Mouse (Mus musculus) skeletal muscle tissue, postnatal 0 days (tissue): Measurements from ENCODE around the gene Krtap1-4. TPM values are rescaled to one million over a fixed set of nuclear protein-coding genes. Genes with fewer than 3 reads are reported as not detected.

ENCODE experiments used
- polyA plus RNA-seq: library from polyadenylated mRNA; unstranded; fragments of >200 nt; fragmentation: Nextera tagmentation; extraction: Ambion mirVana; gene quantifications from 2 replicates; pipeline ENCODE4 v1.2.1, GENCODE M21; 2015

The Krtap1-4 gene
- polyA plus RNA-seq: not detected in 2 replicates

DNA sequence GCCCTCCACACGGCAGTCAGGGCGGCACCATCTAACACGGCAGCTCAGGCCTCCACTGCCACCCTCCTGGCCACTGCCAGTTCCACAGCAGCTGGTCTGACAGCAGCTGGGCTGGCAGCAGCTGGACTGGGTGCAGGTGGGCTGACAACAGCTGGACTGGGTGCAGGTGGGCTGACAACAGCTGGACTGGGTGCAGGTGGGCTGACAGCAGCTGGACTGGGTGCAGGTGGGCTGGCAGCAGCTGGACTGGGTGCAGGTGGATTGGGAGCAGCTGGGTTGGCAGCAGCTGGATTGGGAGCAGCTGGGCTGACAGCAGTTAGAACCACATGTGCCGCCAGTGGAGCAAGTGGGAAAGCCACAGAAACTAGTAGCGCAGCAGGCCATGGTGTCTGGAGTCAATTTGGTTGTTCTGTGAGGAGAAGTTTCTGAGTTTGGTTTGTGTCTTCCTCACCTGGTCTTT, at the start of gene Krtap1-4:
Krtap1-4 (minus strand) TSS at position 410 of the 460 bp plus-strand sequence.

DNA sequence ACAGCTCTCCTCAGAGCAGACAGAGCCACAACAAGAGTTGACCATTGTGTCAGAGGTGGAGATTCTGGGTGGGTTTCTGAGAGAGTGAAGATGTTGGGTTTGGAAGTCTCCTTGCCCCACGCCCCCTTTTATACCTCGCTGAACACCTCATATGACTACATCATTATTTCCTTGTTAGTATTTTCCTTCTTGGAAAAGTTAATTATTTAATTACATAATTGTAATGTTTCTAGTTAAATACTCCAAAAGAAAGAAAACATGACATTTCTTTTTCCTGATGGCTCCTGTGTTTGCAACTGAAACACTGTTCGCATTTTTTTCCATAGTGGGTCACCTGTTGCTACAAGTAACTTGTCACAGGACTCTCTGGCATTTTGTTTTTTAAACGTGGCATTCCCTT, 44.7 kb upstream of the Krtap1-4 start, which contains the start of gene Krtap4-1:
Krtap4-1 (minus strand) TSS at position 101 of the 400 bp plus-strand sequence.

DNA sequence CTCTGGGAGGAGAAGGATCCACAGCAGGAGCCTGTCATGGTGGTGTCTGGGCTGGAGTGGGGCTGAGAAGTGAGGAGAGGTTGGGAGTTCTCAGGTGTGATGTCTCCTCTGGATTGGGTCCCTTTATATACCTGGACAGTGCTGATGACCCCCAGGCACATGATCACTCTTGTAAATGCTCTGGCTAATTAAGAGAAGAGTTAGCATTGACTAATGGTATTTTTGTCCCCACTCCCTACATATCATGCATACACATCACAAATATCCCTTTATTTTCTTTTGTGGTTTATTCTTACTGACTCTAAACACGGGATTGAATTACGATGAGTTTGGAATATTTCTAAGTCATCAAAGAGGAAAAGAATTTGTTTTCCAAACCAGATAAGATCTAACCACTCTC, 36.9 kb upstream of the Krtap1-4 start, which contains the start of gene Gm11562:
Gm11562 (minus strand) TSS at position 101 of the 400 bp plus-strand sequence.

DNA sequence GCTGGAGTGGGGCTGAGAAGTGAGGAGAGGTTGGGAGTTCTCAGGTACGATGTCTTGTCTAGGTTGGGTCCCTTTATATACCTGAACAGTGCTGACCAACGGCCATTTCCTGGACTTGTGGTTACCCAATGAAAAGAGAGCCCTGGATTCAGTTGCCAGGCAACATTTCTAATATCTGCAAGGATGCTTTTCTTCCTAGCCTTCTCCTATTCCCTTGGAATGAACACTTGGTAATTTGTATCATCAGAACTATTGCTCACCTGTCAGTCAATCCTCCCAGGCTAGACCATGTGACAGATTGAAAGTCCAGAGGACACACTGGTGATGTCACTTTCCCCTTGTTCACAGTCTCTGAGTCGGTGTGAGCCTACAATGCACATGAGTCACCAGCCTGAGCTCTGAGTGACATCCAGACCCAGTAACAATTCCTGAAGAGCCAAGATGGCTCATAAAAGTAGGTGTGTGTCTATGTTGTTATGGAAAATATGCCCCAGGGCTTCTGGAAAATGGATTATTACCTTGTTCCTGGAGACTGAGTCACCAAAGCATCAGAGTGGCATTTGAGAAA, 31.4 kb upstream of the Krtap1-4 start, which contains the start of gene Krtap2-4:
Krtap2-4 (minus strand) TSS at position 51 of the 568 bp plus-strand sequence.

DNA sequence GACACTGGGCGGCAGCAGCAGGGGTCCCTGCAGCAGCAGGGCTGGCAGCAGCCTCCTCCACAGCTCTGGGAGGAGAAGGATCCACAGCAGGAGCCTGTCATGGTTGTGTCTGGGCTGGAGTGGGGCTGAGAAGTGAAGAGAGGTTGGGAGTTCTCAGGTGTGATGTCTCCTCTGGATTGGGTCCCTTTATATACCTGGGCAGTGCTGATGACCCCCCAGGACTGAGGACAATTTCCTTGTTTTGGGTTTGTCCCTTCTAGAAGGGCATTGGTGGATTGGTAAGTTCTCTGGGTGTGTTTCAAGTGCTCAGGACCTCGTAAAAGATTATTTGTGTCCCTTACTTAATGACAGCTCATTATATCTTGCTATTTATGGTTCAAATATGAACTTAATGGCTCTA, 26.6 kb upstream of the Krtap1-4 start, which contains the start of gene Gm11937:
Gm11937 (minus strand) TSS at position 101 of the 400 bp plus-strand sequence.

DNA sequence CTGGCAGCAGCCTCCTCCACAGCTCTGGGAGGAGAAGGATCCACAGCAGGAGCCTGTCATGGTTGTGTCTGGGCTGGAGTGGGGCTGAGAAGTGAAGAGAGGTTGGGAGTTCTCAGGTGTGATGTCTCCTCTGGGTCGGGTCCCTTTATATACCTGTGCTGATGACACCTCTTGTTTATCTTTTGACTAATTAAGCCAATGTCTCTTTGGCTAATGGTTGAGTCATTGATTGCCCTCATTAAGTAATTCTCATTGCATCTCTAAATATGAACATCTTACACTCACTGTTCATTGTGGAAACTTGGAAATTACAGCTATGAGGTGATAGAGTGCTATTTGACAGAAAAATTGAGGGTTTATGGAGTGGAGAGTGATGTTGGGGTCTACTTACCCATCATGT, 19.8 kb upstream of the Krtap1-4 start, which contains the start of gene Gm11938:
Gm11938 (minus strand) TSS at position 101 of the 400 bp plus-strand sequence.

DNA sequence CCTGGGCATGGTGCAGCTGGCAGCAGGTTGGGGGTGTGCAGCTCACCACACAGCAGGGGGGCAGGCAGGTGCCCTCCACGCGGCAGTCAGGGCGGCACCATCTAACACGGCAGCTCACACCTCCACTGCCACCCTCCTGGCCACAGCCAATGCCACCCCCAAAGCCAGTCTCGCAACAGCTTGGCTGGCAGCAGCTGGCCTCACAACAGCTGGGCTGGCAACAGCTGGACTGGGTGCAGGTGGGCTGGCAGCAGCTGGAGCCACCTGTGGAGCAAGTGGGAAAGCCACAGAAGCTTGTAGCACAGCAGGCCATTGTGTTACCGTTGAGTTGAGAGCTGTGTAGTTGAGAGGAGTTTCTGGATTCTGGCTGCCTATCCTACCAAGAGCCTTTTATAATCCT, 14.3 kb upstream of the Krtap1-4 start, which contains the start of gene Krtap9-3:
Krtap9-3 (minus strand) TSS at position 364 of the 400 bp plus-strand sequence.

DNA sequence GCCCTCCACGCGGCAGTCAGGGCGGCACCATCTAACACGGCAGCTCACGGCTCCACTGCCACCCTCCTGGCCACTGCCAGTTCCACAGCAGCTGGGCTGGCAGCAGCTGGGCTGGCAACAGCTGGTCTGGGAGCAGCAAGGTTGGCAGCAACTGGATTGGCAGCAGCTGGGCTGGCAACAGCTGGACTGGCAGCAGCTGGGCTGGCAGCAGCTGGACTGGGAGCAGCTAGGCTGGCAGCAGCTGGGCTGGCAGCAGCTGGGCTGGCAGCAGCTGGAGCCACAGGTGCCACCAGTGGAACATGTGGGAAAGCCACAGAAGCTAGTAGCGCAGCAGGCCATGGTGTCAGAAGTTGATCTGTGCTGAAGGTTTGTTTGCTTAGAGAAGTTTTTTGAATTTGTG, 7.5 kb upstream of the Krtap1-4 start, which contains the start of gene Krtap1-3:
Krtap1-3 (minus strand) TSS at position 359 of the 400 bp plus-strand sequence.

DNA sequence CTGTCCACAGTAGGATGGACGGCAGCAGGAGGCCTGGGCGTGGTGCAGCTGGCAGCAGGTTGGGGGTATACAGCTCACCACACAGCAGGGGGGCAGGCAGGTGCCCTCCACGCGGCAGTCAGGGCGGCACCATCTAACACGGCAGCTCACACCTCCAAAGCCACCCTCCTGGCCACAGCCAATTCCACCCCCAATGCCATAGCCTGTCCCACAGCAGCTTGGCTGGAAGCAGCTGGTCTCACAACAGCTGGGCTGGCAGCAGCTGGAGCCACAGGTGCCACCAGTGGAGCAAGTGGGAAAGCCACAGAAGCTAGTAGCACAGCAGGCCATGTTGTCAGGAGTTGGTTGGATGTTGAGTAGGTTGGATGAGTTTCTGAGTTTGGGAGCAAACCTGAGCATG, 2.8 kb downstream of the Krtap1-4 start, which contains the start of gene Krtap1-5:
Krtap1-5 (minus strand) TSS at position 381 of the 400 bp plus-strand sequence.

DNA sequence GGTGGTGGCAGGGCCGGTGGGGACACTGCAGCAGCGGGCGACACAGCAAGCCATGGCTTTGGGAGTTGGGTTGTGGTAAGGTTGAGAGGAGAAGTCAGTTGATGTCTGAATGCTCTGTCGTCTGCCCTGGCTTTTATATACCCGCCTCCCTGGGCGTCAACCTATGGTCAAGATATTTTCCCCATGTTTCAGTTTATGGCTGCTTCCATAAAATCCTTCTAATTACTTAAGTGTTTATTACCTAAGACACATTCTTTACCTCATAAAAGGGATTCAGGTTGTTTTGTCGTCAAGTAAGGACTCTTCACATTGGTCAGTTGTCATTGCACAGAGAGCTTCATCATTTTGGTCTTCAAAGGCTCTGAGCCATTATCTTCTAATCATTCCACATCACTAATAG, 16.9 kb downstream of the Krtap1-4 start, which contains the start of gene Krtap3-1:
Krtap3-1 (minus strand) TSS at position 101 of the 400 bp plus-strand sequence.

DNA sequence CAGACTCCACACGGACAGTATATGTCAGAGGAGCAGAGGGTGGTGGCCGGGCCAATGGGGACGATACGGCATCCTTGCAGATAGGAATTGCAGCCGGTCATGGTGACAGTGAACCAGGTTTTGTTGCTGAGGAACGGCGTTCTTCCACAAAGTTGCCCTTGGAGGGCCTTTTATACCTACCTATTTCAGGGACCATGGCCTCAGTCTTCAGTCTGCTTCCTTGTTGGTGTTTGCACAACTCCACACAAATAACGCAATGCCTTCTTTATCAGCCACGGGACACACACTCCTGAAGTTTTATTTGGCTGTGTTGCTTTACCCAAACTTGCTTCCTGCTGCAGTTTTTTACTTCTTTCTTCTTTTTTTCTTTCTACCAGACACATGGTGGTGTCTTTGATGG, 24.1 kb downstream of the Krtap1-4 start, which contains the start of gene Gm11939:
Gm11939 (minus strand) TSS at position 101 of the 400 bp plus-strand sequence.

DNA sequence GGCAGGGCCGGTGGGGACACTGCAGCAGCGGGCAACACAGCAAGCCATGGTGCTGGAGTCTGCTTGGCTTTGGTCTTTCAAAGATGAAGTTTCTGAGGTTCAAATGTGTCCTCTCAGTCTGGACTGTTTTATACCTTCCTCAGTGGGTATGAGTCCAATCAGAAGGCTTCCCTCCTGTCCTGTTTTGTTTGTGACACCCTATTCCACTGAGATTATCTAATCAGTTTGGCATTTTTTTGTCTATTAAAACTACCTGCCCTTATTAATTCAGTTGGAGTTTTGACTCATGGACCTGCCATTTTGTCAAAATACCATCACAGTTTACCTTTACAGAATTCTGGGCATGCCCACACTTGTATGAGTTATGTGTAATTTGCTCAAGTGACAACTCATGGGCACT, 26.7 kb downstream of the Krtap1-4 start, which contains the start of gene Krtap3-2:
Krtap3-2 (minus strand) TSS at position 101 of the 400 bp plus-strand sequence.

DNA sequence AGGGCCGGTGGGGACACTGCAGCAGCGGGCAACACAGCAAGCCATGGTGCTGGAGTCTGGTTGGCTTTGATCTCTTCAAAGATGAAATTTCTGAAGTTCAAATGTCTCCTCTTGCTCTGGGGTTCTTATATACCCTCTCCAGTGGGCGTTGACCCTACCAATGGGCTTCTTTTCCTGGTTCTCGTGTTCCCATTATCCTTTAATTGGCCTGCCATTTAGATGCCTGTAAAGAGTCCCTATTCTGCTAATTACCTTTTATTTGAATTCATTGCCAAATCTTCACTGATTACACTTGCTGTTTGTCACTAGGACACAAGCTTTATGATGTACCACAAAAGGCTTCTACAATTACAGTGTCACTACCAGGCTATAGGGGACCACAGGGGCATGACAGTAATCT, 32.7 kb downstream of the Krtap1-4 start, which contains the start of gene Krtap3-3:
Krtap3-3 (minus strand) TSS at position 101 of the 400 bp plus-strand sequence.

Other genes starting within 250 kb of the Krtap1-4 start
- not detected in 2 replicates for gene Krt26, start 245.7 kb downstream of the Krtap1-4 start, polyA plus RNA-seq
- not detected in 2 replicates for gene Krt27, start 232.6 kb downstream of the Krtap1-4 start, polyA plus RNA-seq
- not detected in 2 replicates for gene Krt28, start 208.8 kb downstream of the Krtap1-4 start, polyA plus RNA-seq
- gene Krt10, start 194.3 kb downstream of the Krtap1-4 start, polyA plus RNA-seq: 12.9 and 155 TPM in 2 replicates
- gene Krt12, start 161.4 kb downstream of the Krtap1-4 start, polyA plus RNA-seq: 2.1 TPM in 1 of 2 replicates, not detected in the other
- gene Krt20, start 145.5 kb downstream of the Krtap1-4 start, polyA plus RNA-seq: 0.13 TPM in 1 of 2 replicates, not detected in the other
- 3.5 TPM in 1 of 2 replicates, not detected in the other for gene Krt23, start 90.5 kb downstream of the Krtap1-4 start, polyA plus RNA-seq
- not detected in 2 replicates for gene Krt39, start 62.3 kb downstream of the Krtap1-4 start, polyA plus RNA-seq
- not detected in 2 replicates for gene Krt40, start 40.5 kb downstream of the Krtap1-4 start, polyA plus RNA-seq
- gene Krtap3-3, start 32.8 kb downstream of the Krtap1-4 start, polyA plus RNA-seq: not detected in 2 replicates
- gene Krtap3-2, start 26.8 kb downstream of the Krtap1-4 start, polyA plus RNA-seq: not detected in 2 replicates
- gene Gm11939, start 24.2 kb downstream of the Krtap1-4 start, polyA plus RNA-seq: not detected in 2 replicates
- gene Krtap3-1, start 17.0 kb downstream of the Krtap1-4 start, polyA plus RNA-seq: not detected in 2 replicates
- not detected in 2 replicates for gene Krtap1-5, start 2.6 kb downstream of the Krtap1-4 start, polyA plus RNA-seq
- not detected in 2 replicates for gene Krtap1-3, start 7.7 kb upstream of the Krtap1-4 start, polyA plus RNA-seq
- gene Krtap9-3, start 14.5 kb upstream of the Krtap1-4 start, polyA plus RNA-seq: not detected in 2 replicates
- gene Gm11938, start 19.7 kb upstream of the Krtap1-4 start, polyA plus RNA-seq: not detected in 2 replicates
- not detected in 2 replicates for gene Gm11937, start 26.5 kb upstream of the Krtap1-4 start, polyA plus RNA-seq
- not detected in 2 replicates for gene Krtap2-4, start 31.2 kb upstream of the Krtap1-4 start, polyA plus RNA-seq
- not detected in 2 replicates for gene Gm11562, start 36.8 kb upstream of the Krtap1-4 start, polyA plus RNA-seq
- gene Krtap4-1, start 44.6 kb upstream of the Krtap1-4 start, polyA plus RNA-seq: not detected in 2 replicates
- not detected in 2 replicates for gene Krtap4-2, start 51.4 kb upstream of the Krtap1-4 start, polyA plus RNA-seq
- not detected in 2 replicates for gene Krtap4-7, start 60.4 kb upstream of the Krtap1-4 start, polyA plus RNA-seq
- not detected in 2 replicates for gene Gm11555, start 66.6 kb upstream of the Krtap1-4 start, polyA plus RNA-seq
- not detected in 2 replicates for gene Gm11563, start 75.3 kb upstream of the Krtap1-4 start, polyA plus RNA-seq
- gene Krtap4-6, start 82.3 kb upstream of the Krtap1-4 start, polyA plus RNA-seq: not detected in 2 replicates
- not detected in 2 replicates for gene Gm14190, start 107.1 kb upstream of the Krtap1-4 start, polyA plus RNA-seq
- gene Gm14180, start 150.6 kb upstream of the Krtap1-4 start, polyA plus RNA-seq: not detected in 2 replicates
- gene Gm11595, start 189.3 kb upstream of the Krtap1-4 start, polyA plus RNA-seq: not detected in 2 replicates
- gene Krtap4-8, start 197.1 kb upstream of the Krtap1-4 start, polyA plus RNA-seq: not detected in 2 replicates
- not detected in 2 replicates for gene Krtap4-9, start 201.5 kb upstream of the Krtap1-4 start, polyA plus RNA-seq
- not detected in 2 replicates for gene Gm11596, start 209.8 kb upstream of the Krtap1-4 start, polyA plus RNA-seq
- not detected in 2 replicates for gene Gm11569, start 215.3 kb upstream of the Krtap1-4 start, polyA plus RNA-seq
- not detected in 2 replicates for gene Gm11554, start 220.8 kb upstream of the Krtap1-4 start, polyA plus RNA-seq
- not detected in 2 replicates for gene Krtap4-13, start 226.2 kb upstream of the Krtap1-4 start, polyA plus RNA-seq
- not detected in 2 replicates for gene Gm11564, start 232.0 kb upstream of the Krtap1-4 start, polyA plus RNA-seq